Mouse (Mus musculus): ENCODE results near the gene Efl1.
A peak's percentile ranks its signal among the peaks of the same experiment; 100 is the strongest.
"Not testable (repeated sequence)": the region's sequence is repeated elsewhere in the genome, so short reads cannot be mapped to it uniquely, and the experiment has no call there.

Gene Efl1

GRCm38 (mm10) chr7:82758521-82758920, 110.1 kb downstream of the Efl1 start:
- no peak for DNase-seq (ENCODE audit: low spot score in 2 of 2)

- DNase-seq (ENCODE audit: low spot score in 2 of 2), result no peak
Measured at GRCm38 (mm10) chr7:82759091-82759490, 110.7 kb downstream of the Efl1 start.

GRCm38 (mm10) chr7:82764951-82765350, 116.5 kb downstream of the Efl1 start:
- DNase-seq (ENCODE audit: low spot score in 2 of 2), result no peak

GRCm38 (mm10) chr7:82766623-82767022, 118.2 kb downstream of the Efl1 start:
- DNase-seq (ENCODE audit: low spot score in 2 of 2), result no peak

GRCm38 (mm10) chr7:82770207-82770606, 121.8 kb downstream of the Efl1 start:
- no peak for DNase-seq (ENCODE audit: low spot score in 2 of 2)

- DNase-seq (ENCODE audit: low spot score in 2 of 2), result not testable (repeated sequence)
Measured at GRCm38 (mm10) chr7:82770957-82771660, 122.7 kb downstream of the Efl1 start.

- DNase-seq (ENCODE audit: low spot score in 2 of 2), result not testable (repeated sequence)
Measured at GRCm38 (mm10) chr7:82771661-82772021, 123.2 kb downstream of the Efl1 start.

- DNase-seq (ENCODE audit: low spot score in 2 of 2), result peak in 1 of 2 experiments; percentile 16
Measured at GRCm38 (mm10) chr7:82772481-82772880, 124.1 kb downstream of the Efl1 start.

GRCm38 (mm10) chr7:82773150-82773549, 124.7 kb downstream of the Efl1 start:
- DNase-seq (ENCODE audit: low spot score in 2 of 2), result no peak

GRCm38 (mm10) chr7:82773884-82774283, 125.5 kb downstream of the Efl1 start:
- no peak for DNase-seq (ENCODE audit: low spot score in 2 of 2)

- no peak for DNase-seq (ENCODE audit: low spot score in 2 of 2)
Measured at GRCm38 (mm10) chr7:82775090-82775489, 126.7 kb downstream of the Efl1 start.

- no peak for DNase-seq (ENCODE audit: low spot score in 2 of 2)
Measured at GRCm38 (mm10) chr7:82783071-82783470, 134.7 kb downstream of the Efl1 start.

GRCm38 (mm10) chr7:82783693-82784092, 135.3 kb downstream of the Efl1 start:
- no peak for DNase-seq (ENCODE audit: low spot score in 2 of 2)

- no peak for DNase-seq (ENCODE audit: low spot score in 2 of 2)
Measured at GRCm38 (mm10) chr7:82785335-82785934, 137.0 kb downstream of the Efl1 start.

GRCm38 (mm10) chr7:82785970-82786647, 137.7 kb downstream of the Efl1 start:
- no peak for DNase-seq (ENCODE audit: low spot score in 2 of 2)

GRCm38 (mm10) chr7:82792644-82793043, 144.2 kb downstream of the Efl1 start:
- no peak for DNase-seq (ENCODE audit: low spot score in 2 of 2)

GRCm38 (mm10) chr7:82793111-82793510, 144.7 kb downstream of the Efl1 start:
- DNase-seq (ENCODE audit: low spot score in 2 of 2), result no peak

- DNase-seq (ENCODE audit: low spot score in 2 of 2), result no peak
Measured at GRCm38 (mm10) chr7:82794542-82794941, 146.1 kb downstream of the Efl1 start.

GRCm38 (mm10) chr7:82802206-82802605, 153.8 kb downstream of the Efl1 start:
- no peak for DNase-seq (ENCODE audit: low spot score in 2 of 2)

- DNase-seq (ENCODE audit: low spot score in 2 of 2), result no peak
Measured at GRCm38 (mm10) chr7:82808257-82808656, 159.8 kb downstream of the Efl1 start.

GRCm38 (mm10) chr7:82809126-82809525, 160.7 kb downstream of the Efl1 start:
- no peak for DNase-seq (ENCODE audit: low spot score in 2 of 2)

- DNase-seq (ENCODE audit: low spot score in 2 of 2), result no peak
Measured at GRCm38 (mm10) chr7:82810799-82811139, 162.4 kb downstream of the Efl1 start.

All from cerebellum, postnatal 4 days (tissue).